Mouse (Mus musculus) cerebellum, postnatal 25 days (tissue): Measurements from ENCODE around the gene Fat3.

Source experiments
- DNase-seq, 2 experiments: peaks; one replicate each; pipeline ENCODE4 v3.0.0; 2021; ENCODE audit warnings: mixed read lengths in 2 of 2

Gene Fat3

DNA sequence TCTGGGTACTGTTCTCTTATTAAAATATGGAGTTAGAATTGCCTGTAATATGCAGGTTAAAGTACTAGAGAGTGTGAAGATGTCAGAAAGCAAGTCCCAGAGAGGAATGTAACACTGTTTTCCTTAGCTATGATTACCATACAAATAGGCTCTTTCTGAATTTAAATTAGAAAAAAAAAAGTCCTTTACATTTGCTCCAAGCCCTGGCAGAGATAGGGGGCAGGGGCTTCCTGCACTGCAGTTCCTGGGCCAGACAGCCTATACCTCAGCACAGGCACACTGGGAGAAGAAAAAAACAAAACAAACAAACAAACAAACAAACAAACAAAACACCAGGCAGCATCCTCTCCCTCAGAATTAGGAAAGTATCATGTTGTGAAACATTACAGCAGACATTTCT, 274.5 kb downstream of the Fat3 start:
- no peak for DNase-seq

DNA sequence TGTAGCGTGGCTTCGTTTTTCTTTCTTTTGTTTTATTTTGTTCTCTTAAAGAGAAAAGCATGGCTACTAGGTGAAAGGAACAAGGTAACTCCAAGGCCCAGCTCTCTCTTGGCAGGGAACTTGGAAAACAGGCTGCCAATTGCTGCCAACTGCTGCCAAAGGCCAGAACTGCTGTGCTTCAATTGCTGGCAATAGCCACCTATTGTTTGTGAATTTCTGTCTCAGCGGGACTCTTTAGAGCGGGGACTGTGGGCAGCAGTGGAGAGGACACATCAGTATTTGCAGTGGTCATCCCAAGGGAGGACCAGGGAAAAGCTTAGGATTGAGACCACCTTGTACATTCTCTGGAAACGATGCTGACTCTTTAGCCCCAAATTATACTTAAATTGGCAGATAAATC, 279.2 kb downstream of the Fat3 start:
- DNase-seq: peak; percentile 82 to 84

DNA sequence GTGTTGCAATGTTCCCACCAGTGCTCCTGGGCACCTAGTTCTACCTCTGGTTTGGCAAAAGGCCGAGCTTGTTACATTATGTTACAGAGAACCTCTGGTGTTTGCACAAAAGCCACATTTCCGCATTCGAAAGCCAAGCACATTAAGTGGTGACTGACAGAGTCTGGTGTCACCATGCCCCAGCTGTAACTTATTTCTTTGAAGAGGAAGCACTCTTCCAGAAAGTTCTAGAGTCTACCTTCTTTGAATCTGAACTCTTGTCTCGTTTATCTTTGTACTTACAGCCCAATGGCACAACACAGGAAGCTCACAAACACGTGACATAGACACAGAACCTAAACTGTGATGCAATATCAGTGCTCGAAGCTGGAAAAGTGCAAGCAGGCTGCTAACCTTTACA, 284.9 kb downstream of the Fat3 start:
- DNase-seq: no peak

DNA sequence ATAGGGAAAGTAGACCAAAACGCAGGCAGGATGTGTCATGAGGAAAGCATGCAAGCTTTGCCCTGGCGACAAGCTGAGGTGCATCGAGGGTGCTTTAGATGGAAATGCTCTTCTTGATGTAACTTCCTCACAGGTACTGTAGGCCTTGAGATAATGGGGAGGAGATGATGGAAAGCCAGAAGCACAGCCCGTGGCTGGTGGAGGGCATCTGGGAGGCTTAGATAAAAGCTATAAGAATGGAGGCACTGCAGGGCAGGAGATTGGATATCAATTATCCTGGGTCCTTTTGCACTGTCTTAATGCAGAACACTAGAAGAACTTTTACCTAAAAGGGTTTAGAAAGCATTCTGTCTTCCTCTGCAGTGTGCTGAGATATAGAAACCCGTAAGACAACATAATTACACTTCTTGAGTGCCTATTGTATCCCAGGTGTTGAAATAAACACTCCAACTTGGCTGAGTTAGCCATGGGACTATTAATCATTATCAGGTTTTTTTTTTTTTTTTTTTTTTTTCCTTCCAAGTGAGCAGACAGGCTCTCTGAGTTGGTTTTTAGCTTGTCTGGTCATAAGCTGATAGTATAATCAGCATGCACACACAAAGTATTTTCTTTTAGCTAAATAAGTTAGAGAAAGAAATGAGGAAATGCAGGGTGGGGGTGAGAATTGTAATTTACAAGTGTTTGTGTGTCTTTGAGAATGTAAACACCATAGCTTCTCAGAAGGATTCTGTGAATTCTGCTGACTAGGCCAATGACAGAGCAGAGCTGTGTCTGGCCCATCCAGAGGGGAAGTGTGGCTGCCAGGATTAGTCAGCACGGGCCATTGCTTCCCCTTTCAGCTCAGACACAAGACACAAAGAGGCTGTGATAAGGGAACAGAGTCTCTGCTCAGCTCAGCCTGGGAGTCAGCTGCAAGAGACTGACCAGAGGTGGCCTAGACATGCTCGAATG, 286.1 kb downstream of the Fat3 start:
- peak; percentile 38 to 59 for DNase-seq

DNA sequence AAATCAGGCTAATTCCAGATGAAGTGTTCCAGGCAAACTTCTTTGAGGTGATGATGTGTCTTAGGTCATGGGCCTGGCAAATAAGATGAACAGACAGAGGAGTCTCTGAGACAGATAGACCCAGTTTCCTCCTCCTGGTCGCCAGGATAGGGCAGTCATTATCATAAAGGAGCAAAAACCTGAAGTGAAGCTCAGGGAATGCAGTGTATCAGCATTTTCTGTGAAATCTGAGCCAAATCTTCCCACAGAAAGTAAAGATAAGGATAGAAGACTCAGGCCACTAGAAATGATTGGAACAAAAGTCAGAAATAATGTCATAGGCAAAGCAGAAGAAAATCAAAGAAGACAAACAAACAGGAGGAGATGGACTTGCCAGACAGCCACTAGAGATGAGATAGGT, 287.8 kb downstream of the Fat3 start:
- DNase-seq: no peak

DNA sequence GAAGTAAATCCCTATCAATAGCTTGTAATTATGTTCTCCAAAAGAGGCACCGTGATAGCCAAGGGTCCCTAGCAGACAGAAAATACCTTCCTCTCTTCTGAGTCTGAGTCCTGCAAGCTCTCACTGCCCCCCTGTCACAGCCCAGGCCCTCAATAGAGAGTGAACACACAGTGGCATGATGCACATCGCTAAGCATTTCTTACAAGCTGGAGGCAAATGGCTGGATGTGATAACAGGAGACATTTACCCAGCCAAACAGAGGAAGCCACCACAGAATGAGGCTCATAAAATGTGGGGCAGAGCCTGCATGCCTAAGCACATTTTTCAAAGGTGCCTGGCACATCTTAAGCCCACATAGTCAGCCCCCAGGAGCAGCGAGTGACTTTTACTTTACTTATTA, 288.5 kb downstream of the Fat3 start:
- no peak for DNase-seq

DNA sequence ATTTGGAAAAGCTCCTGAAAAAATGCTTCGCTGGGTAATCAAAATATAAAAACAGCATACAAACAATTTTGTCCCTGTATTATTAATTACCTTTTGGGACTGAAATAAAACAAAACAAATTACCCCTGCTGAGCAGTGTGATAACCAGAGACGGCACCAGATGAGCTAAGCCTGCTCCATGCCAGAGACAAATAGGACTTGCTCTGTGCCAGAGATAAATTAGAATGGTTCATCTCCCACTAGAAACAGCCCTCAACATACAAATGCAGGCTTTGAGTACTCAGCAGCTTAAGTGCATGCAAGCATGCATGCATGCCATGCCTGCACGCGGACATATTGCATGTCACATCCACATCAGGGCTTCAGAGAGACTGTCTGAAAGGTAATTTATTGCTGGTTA, 288.9 kb downstream of the Fat3 start:
- peak in 1 of 2 experiments; percentile 26 for DNase-seq

DNA sequence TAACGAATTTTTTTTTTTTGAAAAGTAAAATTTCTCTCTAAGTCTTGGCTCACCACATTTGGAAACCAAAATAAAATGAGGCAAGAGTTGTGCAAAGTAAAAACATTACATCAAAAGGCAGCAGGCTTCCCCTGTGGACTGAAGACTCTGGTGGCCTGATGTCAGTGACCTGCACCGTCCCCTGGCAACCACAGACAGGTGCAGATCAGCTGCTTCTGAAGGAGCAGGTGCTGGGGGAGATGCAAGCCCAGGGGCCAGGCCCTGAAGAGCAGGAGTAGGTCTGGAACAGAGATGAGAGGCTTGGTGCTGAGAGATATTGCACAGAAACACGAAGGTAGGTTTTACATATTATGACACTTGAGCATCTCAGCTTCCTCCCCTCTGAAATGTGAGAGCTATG, 289.6 kb downstream of the Fat3 start:
- DNase-seq: no peak

DNA sequence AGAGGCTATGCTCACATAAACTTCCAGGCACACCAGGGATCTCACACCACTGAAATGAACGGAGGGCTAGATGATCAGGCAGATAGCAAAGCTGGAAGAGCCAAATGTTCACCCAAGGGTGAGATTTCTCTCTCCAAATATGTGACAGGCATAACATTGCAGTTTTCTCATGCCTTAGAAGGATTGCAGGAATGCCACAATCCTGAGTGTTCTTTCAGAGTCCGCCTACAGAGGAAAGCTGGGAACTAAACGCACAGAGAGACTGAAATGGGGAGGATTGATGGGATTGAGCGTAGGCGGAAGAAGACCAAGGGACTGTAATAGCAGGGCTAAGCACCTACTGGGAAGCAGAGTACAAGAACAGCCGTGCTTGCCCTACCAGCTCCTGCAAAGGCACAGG, 298.8 kb downstream of the Fat3 start:
- DNase-seq: no peak

DNA sequence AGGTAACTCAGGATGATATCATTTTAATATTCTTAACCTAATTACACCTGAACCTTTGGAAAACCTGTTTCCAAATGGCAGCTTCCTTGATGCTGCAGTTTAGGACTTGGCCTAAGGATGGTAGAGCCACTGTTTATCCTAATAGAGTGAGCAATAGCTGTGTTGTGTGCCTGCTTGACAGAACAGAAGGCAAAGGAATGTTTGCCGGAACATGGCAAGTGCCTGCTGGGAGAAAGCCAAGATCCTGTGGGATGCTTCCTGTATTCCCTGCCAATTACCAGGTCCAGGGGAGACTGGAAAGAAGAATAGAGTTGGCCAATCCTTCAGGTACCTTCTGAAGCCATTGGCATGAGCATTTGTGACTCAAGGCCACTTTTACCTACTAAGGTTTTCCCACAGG, 300.1 kb downstream of the Fat3 start:
- peak; percentile 82 to 90 for DNase-seq

DNA sequence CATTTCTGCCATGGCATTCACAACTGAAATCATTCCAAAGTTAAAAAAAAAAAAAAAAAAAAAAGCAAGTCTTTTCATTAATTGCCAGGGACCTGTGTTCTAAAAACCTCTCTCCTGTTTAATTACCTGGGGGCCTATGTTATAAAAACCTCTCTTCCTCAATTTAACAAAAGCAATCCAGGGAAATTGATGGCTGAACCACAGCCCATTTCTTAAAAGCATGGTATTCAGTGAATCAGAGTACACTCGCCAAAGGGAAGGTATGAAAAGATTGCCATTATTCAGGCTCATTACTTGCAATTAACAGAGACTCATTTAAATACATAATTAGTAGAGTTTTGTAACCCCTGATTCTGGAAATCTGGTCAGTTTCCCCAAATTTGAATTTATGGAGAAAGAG, 314.6 kb downstream of the Fat3 start:
- no peak for DNase-seq

DNA sequence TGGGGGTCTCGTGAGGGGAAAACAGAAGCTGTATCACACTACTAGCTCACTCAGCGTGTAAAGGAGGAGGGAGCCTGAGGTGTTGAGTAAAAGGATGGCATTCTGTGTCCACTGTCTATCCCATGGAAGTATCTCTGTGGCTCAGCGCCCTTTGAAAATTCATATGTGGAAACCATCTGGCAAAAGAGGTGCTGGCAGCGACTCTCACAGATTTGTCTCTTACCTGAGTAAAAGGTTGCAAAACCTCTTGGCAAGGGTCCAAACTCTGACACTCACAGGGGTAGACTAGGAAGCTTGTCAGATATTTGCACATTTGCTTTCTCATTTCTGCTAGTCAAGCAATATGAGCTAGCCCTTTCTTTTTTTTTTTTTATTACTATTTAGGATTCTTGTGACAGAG, 331.8 kb downstream of the Fat3 start:
- DNase-seq: peak; percentile 66 to 82

DNA sequence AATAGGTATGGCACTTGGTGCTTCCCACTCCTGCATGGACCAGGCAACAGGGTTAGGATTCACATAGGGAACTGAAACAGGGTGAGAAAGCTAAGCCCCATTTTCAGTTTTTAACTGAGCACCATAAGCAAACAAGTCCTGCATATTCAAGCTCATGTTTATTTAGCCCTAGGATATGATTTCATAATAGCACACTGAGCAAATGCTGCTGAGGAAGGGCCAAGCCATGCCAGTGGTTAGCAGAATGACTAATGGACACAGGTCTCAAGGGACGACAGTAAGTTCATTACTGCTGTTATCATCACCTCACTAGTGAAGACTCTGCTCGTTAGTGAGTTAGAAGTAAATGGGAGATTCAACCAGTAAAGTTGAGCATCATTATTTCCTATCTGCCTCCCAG, 333.0 kb downstream of the Fat3 start:
- DNase-seq: no peak

DNA sequence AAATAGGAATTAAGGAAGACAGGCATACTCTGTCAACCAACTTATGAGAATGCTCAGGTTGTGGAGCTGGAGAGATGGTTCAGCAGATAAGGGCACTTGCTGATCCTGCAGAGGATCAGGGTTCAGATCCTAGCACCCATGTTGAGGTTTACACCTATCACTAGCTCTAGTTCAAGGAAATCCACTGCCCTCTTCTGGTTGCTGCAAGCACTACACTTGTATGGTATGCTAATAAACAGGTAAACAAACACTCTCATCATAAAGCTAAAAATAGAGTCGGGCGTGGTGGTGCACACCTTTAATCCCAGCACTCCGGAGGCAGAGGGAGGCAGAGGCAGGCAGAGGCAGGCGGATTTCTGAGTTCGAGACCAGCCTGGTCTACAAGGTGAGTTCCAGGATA, 341.7 kb downstream of the Fat3 start:
- DNase-seq: no peak

DNA sequence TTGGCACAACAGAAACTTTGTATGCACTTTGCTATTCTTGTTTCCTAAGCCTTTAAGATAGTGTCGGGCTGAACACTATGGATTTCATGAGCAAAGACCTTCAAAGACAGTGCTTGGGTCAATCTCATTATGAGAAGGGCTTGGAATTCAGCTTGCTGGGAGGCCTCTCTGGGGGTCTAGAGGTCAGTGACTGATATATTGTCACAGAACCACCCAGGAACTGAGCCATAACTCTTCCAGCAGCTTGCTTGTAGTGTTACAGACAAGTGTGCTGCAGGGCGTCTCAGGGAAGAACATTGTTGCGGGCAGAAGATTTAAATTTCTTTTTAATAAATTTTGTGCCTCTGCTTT, 347.5 kb downstream of the Fat3 start:
- DNase-seq: no peak

DNA sequence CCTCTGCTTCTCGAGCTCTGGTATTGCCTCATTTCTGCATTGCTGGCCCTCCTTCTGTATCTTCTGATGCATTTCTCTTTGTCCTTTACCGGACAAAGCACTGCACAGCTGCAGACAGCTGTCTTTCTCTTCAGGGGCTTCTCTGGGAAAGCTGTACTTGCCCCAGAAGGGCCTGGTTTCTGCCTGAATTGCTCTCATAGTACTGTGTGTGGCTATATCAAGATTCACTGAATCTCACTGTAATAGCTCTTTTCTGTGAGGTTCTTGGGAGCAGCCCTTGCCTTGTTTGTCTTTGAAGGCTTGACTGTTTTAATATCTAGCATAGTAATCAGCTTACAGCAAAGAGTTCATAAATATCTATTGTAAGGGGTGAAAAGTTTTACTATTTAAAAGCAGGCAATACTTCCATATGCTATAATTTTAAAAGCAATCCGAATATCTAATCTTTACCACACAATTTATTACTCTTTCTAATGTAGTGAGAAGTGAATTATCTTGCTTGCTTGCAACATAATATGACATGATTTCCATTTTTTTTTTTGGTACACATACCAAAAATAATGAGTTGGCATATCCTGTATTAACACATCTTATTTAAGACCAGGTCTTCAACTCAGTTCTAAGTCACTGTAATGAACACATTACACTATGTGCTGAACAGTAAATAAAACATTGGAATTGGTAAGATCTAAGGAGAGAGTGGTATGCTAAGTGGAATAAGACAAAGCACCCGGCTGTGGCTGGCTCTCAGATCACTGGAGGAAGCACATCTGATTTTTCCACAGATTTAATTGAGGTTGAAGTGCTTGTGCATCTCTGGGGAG, 348.1 kb downstream of the Fat3 start:
- DNase-seq: no peak

DNA sequence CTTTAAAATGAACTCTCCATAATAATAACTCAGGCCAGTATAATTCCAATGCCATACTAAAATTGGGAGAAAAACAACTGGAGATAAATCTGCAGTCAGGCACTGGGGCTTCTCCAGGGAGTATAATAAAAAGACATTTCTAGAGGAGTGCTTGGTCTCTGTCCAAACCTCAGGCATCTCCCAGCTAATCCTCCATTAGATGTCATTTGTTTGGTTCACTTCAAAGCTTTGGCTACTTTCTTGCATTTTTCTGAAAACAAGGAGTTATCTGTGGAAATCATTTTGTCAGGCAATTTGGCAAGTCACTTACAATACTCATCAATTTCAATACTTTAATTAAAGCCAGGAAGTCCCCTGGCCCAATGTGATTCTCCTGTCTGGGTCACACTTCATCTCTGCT, 351.0 kb downstream of the Fat3 start:
- DNase-seq: no peak

DNA sequence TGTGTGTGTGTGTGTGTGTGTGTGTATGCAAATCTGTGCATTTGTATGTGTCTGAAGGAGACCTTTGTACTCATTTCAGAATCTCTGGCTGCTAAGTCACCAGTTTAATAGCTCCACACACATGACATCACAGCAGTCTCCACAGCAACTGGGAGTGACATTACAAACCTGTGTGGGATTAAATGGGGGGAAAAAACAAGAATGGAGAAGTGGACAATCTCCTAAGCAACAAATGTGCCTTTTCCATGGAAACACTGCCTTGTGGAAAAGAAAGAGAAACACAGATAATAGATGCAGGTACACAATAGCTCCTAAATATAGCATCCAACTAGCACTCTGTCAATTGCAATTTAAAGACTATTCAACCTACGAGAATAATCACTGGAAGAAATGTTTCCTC, 353.4 kb downstream of the Fat3 start:
- DNase-seq: no peak

DNA sequence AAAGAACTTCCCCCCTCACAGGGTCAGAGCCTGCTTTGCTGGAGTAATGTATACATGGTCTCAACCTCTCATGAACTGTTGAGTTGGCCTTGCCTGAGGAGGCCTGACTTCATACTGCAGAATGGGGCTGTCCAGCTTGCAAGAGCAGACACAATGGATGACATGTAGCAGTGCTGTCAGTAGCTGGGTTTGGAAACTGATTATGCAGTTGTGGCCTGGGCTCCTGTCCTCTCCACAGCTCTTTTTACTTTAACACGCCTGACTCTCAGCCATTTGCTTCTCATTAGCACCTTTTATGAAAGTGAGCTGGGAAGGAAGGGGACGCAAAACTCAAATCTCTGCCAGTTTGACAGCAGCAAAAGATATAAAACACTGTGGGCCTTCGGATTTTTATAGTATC, 356.4 kb downstream of the Fat3 start:
- no peak for DNase-seq

DNA sequence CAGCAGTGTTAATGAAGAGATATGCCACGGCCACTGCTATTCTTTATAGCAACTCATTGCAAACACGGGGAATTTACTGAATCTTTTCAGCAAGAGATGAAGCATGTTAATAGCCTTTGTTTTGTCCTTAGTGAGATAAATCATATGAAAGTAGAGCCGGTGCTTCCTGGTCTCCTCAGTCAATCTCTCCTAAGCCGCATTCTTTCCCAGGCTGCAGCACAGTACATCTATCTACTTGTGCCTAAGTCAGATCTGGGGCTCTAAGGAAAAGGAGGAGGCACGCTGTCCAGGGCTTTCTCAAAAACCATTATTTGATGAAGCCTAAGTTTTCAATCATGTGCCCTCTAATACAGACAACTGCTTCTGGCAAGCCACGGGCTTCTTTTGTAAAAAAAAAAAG, 361.8 kb downstream of the Fat3 start:
- DNase-seq: no peak

DNA sequence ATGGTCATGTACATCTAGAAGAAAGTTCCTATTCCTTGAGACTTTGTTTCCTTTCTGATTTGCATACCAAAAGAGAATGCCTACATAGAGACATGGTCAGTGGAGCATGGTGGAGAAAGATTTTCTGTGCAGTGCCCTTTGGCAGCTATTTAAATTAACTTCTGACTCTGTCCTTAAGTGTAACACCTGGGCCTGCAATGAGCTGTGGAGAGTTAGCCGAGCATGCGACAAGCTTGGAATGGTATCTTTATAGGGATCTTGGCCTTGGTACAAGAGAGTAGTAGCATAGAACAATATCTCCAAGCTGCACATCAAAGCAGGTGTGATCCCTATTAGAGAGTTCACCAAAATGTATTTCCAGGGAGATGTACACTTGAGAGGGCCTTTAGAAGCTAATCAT, 368.0 kb downstream of the Fat3 start:
- no peak for DNase-seq

DNA sequence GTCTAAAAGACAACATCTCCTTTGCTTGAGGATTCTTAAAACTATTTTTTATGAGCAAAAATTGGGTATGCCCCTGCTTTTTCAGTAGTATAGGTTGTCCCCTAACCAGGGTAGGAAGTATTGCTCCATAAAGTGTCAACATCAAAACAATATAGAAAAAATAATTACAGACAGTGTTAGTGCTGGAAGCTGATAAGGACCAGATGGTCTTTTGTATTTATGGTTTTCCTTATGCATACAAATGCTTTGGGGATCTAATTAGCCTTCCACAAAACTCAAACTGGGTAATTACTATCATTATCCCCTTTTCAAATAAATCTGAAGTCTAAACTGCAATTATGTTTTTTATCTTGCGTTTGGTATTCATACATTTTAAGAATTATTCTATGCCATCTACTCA, 368.5 kb downstream of the Fat3 start:
- DNase-seq: no peak

DNA sequence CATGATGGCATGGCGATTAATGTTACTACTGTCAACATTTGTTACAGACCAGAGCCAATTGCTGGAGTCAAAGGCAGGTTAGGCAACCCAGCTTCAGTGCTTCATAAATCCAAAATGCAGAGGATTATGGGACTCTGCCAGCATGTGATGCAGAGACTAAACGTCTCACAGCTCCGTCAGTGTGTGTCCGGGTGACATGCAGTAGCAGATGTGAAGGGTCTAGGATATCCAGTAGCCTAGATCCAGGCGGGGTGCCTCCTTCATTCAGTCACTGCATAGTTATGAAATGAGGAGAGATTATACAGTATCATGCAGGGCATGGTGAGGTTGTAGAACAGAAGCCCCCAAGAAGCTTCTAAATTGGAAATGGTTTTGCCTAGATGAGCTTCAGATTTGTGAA, 379.3 kb downstream of the Fat3 start:
- no peak for DNase-seq

DNA sequence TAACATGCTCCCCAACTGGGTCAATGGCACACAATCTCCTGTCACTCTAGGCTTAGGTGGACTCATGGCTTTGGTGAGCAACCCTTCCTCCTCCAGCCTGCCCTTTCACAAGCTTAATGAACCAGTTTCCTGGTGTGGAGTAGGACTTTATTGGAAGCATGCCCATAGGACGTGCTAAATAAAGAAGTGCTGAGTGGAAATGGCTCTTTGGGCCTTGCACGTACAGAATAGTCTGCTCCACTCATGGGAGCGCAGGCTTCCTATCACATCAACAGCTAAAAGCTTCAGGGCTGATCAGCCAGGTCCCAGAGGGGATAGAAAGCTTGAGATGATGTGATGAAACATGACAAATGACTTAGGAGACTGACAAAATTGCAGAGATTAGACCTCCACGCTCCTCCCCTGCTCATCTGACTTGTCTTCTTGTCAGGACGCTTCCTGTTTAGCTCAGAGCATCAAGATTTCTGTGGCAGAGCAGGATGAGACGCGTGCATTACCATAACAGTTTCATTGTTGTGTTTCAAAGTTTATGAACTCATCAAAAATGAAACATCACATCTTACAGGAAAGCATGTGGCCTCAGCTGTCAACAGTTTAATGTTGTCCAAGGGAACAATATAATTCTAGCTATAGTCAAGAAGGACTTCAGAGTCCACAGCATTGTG, 386.1 kb downstream of the Fat3 start:
- no peak for DNase-seq
